Mouse (Mus musculus) E14TG2a.4 (cell line): ENCODE measurements around the gene Gm11569.

Source experiments
- CTCF ChIP-seq: conservative IDR thresholded peaks from 2 replicates; pipeline ENCODE4 v1.5.1; 2014; ENCODE audit warnings: low read length
- NANOG ChIP-seq: IDR thresholded peaks from 2 replicates; pipeline ENCODE4 v1.6.1; 2014; ENCODE audit warnings: borderline replicate concordance, low read length, mixed read lengths

GRCm38 (mm10) chr11:99758877-99759276, 39.9 kb downstream of the Gm11569 start:
- no peak for TF ChIP-seq CTCF
- TF ChIP-seq NANOG = no peak
